Mouse (Mus musculus) activated CD4-positive, CD25-positive, alpha-beta regulatory T cell (primary cell): Measurements from ENCODE around the gene Folr1. TPM values are rescaled to one million over a fixed set of nuclear protein-coding genes. Genes with fewer than 3 reads are reported as not detected.

ENCODE experiments used
- polyA plus RNA-seq, 2 experiments: library from polyadenylated mRNA; unstranded; fragments of 100-300 nt; shearing (Covaris generic); gene quantifications; one replicate each; pipeline ENCODE4 v1.2.1; 2017

Folr1 gene
- polyA plus RNA-seq, result not detected

DNA sequence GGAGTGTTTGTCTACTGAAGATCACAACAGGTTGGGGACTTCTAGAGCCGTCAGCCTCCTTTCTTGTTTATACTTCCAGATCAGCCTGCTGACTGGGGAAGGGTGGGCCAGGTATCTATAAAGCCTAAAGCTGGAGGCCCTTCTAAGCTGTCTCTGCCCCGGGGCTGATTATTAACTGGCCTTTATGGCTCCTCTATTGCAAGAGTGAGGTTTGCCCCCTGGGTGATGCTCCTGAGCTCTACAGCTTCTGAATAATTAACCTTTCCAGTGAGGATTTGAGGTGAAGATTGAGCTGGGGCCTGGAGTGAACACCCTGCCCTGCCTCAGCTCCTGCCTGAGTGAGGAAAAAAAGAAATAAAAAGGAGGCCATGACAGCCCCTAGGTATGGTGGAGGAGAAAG is at the start of gene Folr1:
TSS of gene Folr1 (minus strand) at position 160 of the 400 bp plus-strand sequence.

DNA sequence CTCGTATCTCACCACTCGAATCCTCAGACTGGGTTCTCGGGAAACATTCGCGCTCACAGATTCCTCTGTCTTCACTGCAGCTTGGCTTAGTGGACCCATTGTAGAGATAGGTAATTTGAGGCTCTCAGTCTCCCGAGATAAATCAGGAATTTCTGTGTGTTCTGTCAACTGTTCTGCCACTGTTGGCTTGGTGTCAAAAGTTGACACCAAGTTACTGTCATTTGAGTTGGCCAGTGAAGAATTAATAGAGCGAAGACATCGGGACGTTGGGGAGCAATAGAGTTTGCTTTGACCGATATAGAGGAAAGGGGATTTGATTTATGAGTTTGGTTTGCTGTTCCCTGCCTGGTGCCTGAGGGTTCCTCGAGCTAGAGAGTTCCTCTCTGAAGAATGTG is 35.7 kb upstream of the Folr1 start, which contains the start of gene Tomt:
TSS of gene Tomt (minus strand) at position 73 of the 395 bp plus-strand sequence.

DNA sequence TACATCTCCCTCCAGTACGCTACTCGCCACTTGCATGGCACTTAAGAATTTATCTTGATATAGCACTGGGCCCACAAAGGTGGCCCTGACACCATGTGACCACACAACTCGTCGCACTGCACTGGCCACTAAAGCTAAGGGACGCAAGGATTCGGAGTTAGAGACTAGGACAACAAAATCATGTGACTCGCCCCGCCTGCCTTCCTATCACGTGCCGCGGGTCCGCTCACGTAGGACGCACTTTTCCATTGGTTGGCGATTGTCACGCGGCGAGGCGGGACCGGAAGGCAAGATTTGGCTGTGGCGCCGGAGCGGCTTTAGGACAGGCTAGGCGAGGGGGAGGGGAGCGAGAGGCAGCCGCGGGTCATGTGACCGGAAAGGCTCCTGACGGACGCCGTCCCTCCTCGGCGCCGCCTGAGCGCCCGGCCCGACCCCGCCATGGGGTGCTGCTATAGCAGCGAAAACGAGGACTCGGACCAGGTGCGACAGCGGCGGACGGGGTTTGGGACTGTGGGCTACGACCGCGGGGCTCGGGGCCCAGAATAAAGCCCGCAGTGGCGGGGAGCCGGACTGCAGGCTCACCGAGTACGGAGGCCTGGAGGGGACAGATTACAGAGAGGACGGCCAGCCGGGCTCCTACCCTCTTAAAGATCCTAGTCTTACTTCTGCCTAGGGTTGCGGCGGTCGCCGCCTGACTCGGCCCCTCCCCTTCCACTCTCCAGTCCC is 35.1 kb upstream of the Folr1 start, which contains the start of gene Lamtor1:
TSS of gene Lamtor1 (plus strand) at position 344 of the 726 bp plus-strand sequence.

DNA sequence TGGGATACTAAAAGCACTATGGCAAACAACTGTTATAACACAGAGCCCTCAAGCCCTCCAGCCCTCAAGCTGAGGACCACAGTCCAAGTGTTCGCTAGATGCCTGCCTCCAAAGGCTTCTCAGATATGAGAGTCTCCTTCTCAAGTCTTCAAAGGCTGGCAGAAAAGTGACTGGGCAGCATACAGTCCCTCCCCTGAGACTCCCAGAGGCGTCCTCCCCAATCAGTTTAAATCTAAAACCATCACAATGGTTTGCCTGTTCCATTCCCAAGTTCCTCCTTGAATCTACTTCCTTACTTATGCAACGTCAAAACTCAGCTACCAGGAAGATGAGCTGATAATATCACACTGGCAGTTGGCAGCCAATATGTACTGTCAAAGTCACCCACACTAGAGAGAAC is 7.2 kb downstream of the Folr1 start, which contains the start of gene Anapc15:
TSS of gene Anapc15 (plus strand) at position 301 of the 400 bp plus-strand sequence.

DNA sequence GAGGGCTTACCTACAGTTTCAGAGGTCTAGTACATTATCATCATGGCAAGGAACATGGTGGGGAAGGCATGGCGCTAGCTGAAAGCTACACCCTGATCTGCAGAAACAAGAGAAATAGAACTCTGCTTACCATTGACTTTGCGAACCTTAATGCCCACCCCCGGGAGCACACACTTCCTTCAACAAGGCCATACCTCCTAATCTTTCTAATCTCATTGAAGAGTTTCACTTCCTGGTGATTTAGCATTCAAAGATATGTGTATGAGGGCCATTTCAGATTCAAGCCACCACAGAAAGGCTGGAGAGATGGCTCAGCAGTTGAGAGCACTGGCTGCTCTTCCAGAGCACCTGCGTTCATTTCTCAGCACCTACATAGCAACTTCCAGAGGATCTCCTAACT is 13.5 kb downstream of the Folr1 start, which contains the start of gene Folr2:
TSS of gene Folr2 (minus strand) at position 101 of the 400 bp plus-strand sequence.

DNA sequence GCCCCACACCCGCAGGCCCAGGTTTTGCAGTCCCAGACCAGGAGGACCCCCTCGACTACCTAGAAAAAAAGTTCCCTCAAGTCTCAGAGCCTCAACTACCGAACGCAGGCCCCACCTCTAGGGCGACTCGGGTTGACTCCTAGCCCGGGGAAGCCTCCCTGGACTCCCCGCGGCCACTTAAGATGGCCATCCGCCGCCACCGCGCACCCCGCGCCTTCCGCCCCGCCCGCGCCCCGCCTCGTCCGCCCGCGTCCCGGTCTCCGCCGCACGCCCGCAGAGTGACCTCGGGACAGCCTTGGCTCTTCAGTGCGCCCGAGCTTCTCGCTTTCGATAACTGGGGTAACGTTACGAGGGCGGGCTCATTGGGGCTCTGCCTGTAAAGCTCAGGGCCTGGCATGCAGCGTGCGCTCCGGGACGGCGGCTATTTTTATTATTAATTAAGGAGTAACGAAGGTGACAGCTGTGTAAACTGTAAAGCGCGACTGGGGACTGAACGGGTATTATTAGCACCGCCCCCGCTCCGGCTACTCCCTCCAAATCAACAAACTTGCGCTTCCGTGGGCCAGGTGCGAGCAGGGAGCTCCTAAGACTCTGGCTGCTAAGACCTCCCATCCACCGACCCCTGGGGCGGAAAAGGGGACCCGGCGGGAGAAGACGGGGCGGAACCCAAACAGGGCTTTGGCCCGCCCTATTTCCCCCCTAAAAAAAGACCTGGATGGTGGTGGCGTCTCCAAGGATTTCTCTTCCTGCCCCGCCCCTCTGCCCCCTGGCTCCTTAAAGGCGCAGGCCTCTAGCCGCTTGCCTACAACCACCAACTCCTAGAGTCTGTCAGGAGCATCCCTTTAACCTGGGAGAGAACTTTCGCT is 32.7 kb downstream of the Folr1 start, which contains the start of gene Inppl1:
TSS of gene Inppl1 (minus strand) at position 624 of the 866 bp plus-strand sequence.

DNA sequence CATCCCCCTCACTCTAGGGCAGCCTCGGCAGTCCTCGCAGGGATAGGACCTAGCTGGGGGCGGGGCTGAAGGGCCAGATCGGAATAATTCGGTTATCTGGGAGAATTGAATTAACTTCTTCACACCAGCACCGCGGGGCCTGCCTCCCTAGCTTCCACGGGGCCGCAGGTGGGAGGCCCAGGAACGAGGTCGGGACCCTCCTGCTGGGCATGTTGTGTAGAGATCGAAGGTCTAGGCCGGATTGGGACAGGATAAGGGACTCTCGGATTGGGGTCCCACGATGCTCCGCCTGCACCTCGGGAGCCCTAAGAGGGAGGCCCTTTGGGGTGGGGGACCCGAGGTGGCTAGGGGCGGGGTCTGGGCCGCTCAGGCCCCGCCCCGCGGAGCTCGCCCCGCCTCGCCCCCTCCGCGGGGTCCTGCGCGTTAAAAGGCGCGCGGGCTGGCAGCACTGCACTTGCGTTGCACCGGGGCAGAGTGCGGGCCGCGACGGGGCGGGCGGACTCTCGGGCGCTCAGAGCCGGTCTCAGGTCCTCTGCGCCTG is 52.7 kb downstream of the Folr1 start, which contains the start of gene Phox2a:
TSS of gene Phox2a (plus strand) at position 453 of the 541 bp plus-strand sequence.

Other genes with a start within 250 kb of the Folr1 start
- 10 to 100 TPM; 15.6 to 19.9 TPM for gene Clpb, start 207.2 kb downstream of the Folr1 start, polyA plus RNA-seq
- gene Phox2a, start 52.5 kb downstream of the Folr1 start, polyA plus RNA-seq, result not detected
- gene Inppl1, start 32.6 kb downstream of the Folr1 start, polyA plus RNA-seq, result 10 to 100 TPM in 1 of 2 experiments, 1 to 10 TPM in 1; 6.7 to 11.4 TPM
- 1 to 10 TPM in 1 of 2 experiments, not detected in 1; 2.1 TPM for gene Folr2, start 13.6 kb downstream of the Folr1 start, polyA plus RNA-seq
- 10 to 100 TPM; 45.9 to 56.1 TPM for gene Anapc15, start 7.1 kb downstream of the Folr1 start, polyA plus RNA-seq
- 100 to 1,000 TPM; 139 to 151 TPM for gene Lamtor1, start 35.1 kb upstream of the Folr1 start, polyA plus RNA-seq
- under 1 TPM; 0.84 to 0.94 TPM for gene Tomt, start 35.6 kb upstream of the Folr1 start, polyA plus RNA-seq
- gene Lrrc51, start 63.1 kb upstream of the Folr1 start, polyA plus RNA-seq, result 1 to 10 TPM; 1.1 to 4.6 TPM
- gene Numa1, start 63.3 kb upstream of the Folr1 start, polyA plus RNA-seq, result 100 to 1,000 TPM in 1 of 2 experiments, 10 to 100 TPM in 1; 67.5 to 112 TPM
- gene Il18bp, start 147.9 kb upstream of the Folr1 start, polyA plus RNA-seq, result 1 to 10 TPM; 6.6 to 8.5 TPM
- gene Rnf121, start 194.7 kb upstream of the Folr1 start, polyA plus RNA-seq, result 10 to 100 TPM; 20.2 to 22.0 TPM
- gene Xndc1, start 194.7 kb upstream of the Folr1 start, polyA plus RNA-seq, result 10 to 100 TPM; 16.1 to 23.3 TPM
- under 1 TPM; 0.25 to 0.70 TPM for gene Xntrpc, start 194.9 kb upstream of the Folr1 start, polyA plus RNA-seq
- under 1 TPM in 1 of 2 experiments, not detected in 1; 0.10 TPM for gene Trpc2, start 212.3 kb upstream of the Folr1 start, polyA plus RNA-seq
- under 1 TPM in 1 of 2 experiments, not detected in 1; 0.41 TPM for gene Art1, start 231.0 kb upstream of the Folr1 start, polyA plus RNA-seq
- gene Art5, start 238.7 kb upstream of the Folr1 start, polyA plus RNA-seq, result 1 to 10 TPM in 1 of 2 experiments, under 1 TPM in 1; 0.67 to 2.5 TPM
- not detected for gene Chrna10, start 246.0 kb upstream of the Folr1 start, polyA plus RNA-seq